Comparison of ENCODE assay signal across 17 mouse cellular contexts in the genomic region with DNA sequence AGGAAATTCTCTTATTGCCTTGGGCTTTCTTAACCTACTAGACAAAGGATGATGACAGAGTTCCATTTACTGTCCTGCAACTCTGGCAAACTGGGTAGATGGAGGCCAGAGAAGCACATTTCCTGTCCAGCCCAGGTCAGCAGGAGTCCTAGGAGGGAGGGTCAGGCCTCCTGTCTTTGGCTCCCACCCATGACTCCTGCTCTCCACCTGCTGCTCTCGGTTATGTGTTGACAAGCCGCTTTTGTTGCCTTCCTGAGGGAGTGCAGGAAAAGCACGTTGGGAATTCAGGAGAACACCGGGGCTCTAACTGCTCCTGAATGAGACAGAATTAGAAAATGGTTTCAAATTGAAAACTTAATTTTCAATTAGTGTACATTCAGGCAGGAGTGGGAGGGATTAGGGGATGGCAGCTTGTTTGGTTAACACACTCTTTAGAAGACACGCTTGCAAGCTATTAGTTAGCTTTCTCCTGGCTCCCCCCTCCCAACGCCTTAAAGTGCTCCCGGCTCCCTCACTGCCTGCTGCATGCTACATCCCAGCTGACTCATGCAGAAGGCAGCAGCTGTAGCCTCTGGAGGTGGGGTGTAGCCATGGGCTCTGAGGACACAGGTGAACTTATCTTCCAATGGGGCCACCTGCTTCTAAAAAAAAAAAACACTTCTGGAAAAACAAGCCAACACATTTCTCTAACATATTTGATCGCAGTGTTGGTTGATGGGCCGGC. TPM values are rescaled to one million over a fixed set of nuclear protein-coding genes. Genes with fewer than 3 reads are reported as not detected.
DNase-seq lines count a peak whose midpoint lies in the region; ATAC-seq lines count a peak whose summit lies in the region.
"Had no signal": no experiment of that assay in that cellular context is flagged by ENCODE, and none has a peak within 500 bp of the region (broad histone marks: within the 10 kb centered on the region; RNA-seq: fewer than 3 reads in every experiment).

No protein-coding gene starts in this region.

- H3K36me3 ChIP-seq in embryonic facial prominence, embryonic 14.5 days (ENCODE audit: control insufficient read depth, insufficient read depth, low read length): no peaks in the 10 kb centered on the region
- H3K36me3 ChIP-seq in embryonic facial prominence, embryonic 10.5 days (replicated peaks): no peaks in the 10 kb centered on the region
- no peaks in the 10 kb centered on the region for H3K36me3 ChIP-seq in heart, embryonic 14.5 days (ENCODE audit: control insufficient read depth, insufficient read depth, low read length)
- H3K36me3 ChIP-seq: embryonic facial prominence, embryonic 12.5 days; intestine, embryonic 15.5 days; kidney, embryonic 15.5 days; limb, embryonic 12.5 days; liver, embryonic 13.5 days had no signal

- no peaks in the 10 kb centered on the region for H3K9me3 ChIP-seq in embryonic facial prominence, embryonic 14.5 days (ENCODE audit: control insufficient read depth, low read length)
- no peaks in the 10 kb centered on the region for H3K9me3 ChIP-seq in embryonic facial prominence, embryonic 10.5 days
- no peaks in the 10 kb centered on the region for H3K9me3 ChIP-seq in heart, embryonic 14.5 days (ENCODE audit: control insufficient read depth, low read length)
- H3K9me3 ChIP-seq: embryonic facial prominence, embryonic 12.5 days; intestine, embryonic 15.5 days; kidney, embryonic 15.5 days; limb, embryonic 12.5 days; liver, embryonic 13.5 days had no signal

- no peaks in the 10 kb centered on the region for H3K27me3 ChIP-seq in embryonic facial prominence, embryonic 14.5 days (replicated peaks; ENCODE audit: control insufficient read depth, insufficient read depth, low read length)
- H3K27me3 ChIP-seq in embryonic facial prominence, embryonic 10.5 days (replicated peaks; ENCODE audit: low read depth, poor library complexity, severe bottlenecking): peaks cover 6% of the 10 kb centered on the region; the same call in 1 of the 2 replicates
- no peaks in the 10 kb centered on the region for H3K27me3 ChIP-seq in heart, embryonic 14.5 days (ENCODE audit: control insufficient read depth, insufficient read depth, low read length)
- H3K27me3 ChIP-seq: embryonic facial prominence, embryonic 12.5 days; intestine, embryonic 15.5 days; kidney, embryonic 15.5 days; limb, embryonic 12.5 days; liver, embryonic 13.5 days had no signal

- no peak overlapping the region for H3K4me3 ChIP-seq in embryonic facial prominence, embryonic 14.5 days (ENCODE audit: low read depth, low read length)
- H3K4me3 ChIP-seq in embryonic facial prominence, embryonic 10.5 days: no peak overlapping the region
- H3K4me3 ChIP-seq in heart, embryonic 14.5 days (ENCODE audit: control insufficient read depth in 1 of 2, insufficient read depth in 1 of 2, low read depth in 1 of 2, low read length in 2 of 2): no peak overlapping the region
- H3K4me3 ChIP-seq: embryonic facial prominence, embryonic 12.5 days; heart, adult 2 months; intestine, embryonic 15.5 days; kidney, embryonic 15.5 days; limb, embryonic 12.5 days; liver, embryonic 13.5 days had no signal

- WGBS in embryonic facial prominence, embryonic 14.5 days: 50% methylated on average over 9 of the region's 9 CpGs
- 57% methylated on average over 9 of the region's 9 CpGs for WGBS in embryonic facial prominence, embryonic 10.5 days
- 39% methylated on average over 9 of the region's 9 CpGs for WGBS in heart, embryonic 14.5 days

- H3K9ac ChIP-seq in embryonic facial prominence, embryonic 14.5 days (ENCODE audit: low read depth, low read length): no peak overlapping the region
- H3K9ac ChIP-seq in heart, embryonic 14.5 days (ENCODE audit: low read length): no peak overlapping the region
- H3K9ac ChIP-seq: embryonic facial prominence, embryonic 12.5 days; intestine, embryonic 15.5 days; kidney, embryonic 15.5 days; limb, embryonic 12.5 days; liver, embryonic 13.5 days had no signal

- no peak overlapping the region for H3K4me2 ChIP-seq in embryonic facial prominence, embryonic 14.5 days (ENCODE audit: low read depth, low read length)
- peak overlapping the region; percentile 3; the same call in 1 of the 2 replicates for H3K4me2 ChIP-seq in heart, embryonic 14.5 days (ENCODE audit: low read length)
- H3K4me2 ChIP-seq: embryonic facial prominence, embryonic 12.5 days; intestine, embryonic 15.5 days; kidney, embryonic 15.5 days; limb, embryonic 12.5 days; liver, embryonic 13.5 days had no signal

- no peak for DNase-seq in embryonic facial prominence, embryonic 14.5 days (ENCODE audit: low spot score)
- no peak for DNase-seq in embryonic facial prominence, embryonic 10.5 days (ENCODE audit: low spot score)
- no peak for DNase-seq in heart, adult 8-10 months (ENCODE audit: low spot score)
- peak; percentile 65 to 81 for DNase-seq in cerebellum, postnatal 10 days
- DNase-seq in frontal cortex, postnatal 10 days (ENCODE audit: low spot score in 2 of 2): no peak
- DNase-seq: heart, adult 2 months; heart, postnatal 36 days; liver, embryonic 13.5 days; thymus, postnatal 4 days had no signal

- ATAC-seq in embryonic facial prominence, embryonic 14.5 days (ENCODE audit: low read depth): peak; percentile 63; the same call in 1 of the 2 replicates
- no peak for ATAC-seq in heart, embryonic 14.5 days (ENCODE audit: insufficient number of reproducible peaks, insufficient read depth, low FRiP score, low read depth)
- peak; percentile 52 for ATAC-seq in cerebellum, adult (ENCODE audit: insufficient number of reproducible peaks, low FRiP score, low TSS enrichment)
- no peak for ATAC-seq in activated CD4-positive, CD25-positive, alpha-beta regulatory T cell, adult 4 months
- ATAC-seq: intestine, embryonic 15.5 days; midbrain, embryonic 16.5 days had no signal

- no peaks in the 10 kb centered on the region for H3K4me1 ChIP-seq in embryonic facial prominence, embryonic 14.5 days (ENCODE audit: control insufficient read depth, insufficient read depth, low read length)
- peaks cover 3% of the 10 kb centered on the region; the same call in 1 of the 2 replicates for H3K4me1 ChIP-seq in embryonic facial prominence, embryonic 10.5 days
- no peaks in the 10 kb centered on the region for H3K4me1 ChIP-seq in heart, embryonic 14.5 days (ENCODE audit: control insufficient read depth in 2 of 2, insufficient read depth in 2 of 2, low read length in 2 of 2)
- H3K4me1 ChIP-seq: embryonic facial prominence, embryonic 12.5 days; intestine, embryonic 15.5 days; kidney, embryonic 15.5 days; liver, embryonic 13.5 days had no signal

- no peak overlapping the region for H3K27ac ChIP-seq in embryonic facial prominence, embryonic 14.5 days (replicated peaks; ENCODE audit: low read depth, low read length)
- no peak overlapping the region for H3K27ac ChIP-seq in embryonic facial prominence, embryonic 10.5 days (replicated peaks)
- H3K27ac ChIP-seq in heart, embryonic 14.5 days (replicated peaks in 1 of 2; ENCODE audit: control insufficient read depth in 1 of 2, insufficient read depth in 1 of 2, low read depth in 2 of 2, low read length in 2 of 2): no peak overlapping the region
- H3K27ac ChIP-seq: embryonic facial prominence, embryonic 12.5 days; heart, adult 2 months; intestine, embryonic 15.5 days; kidney, embryonic 15.5 days; limb, embryonic 12.5 days; liver, embryonic 13.5 days had no signal

RNA-seq across cellular contexts. Expression of a gene that starts 40.5 kb away (rescaled TPM):
- 139 and 150 TPM in 2 replicates for polyA plus RNA-seq in embryonic facial prominence, embryonic 14.5 days (2014; fragmentation: Nextera tagmentation; extraction: Ambion mirVana)
- polyA plus RNA-seq in embryonic facial prominence, embryonic 10.5 days (2016; fragmentation: Nextera tagmentation; extraction: Ambion mirVana): 224 and 230 TPM in 2 replicates
- 84.1 and 90.7 TPM in 2 replicates for polyA plus RNA-seq in heart, embryonic 14.5 days (2014; fragmentation: Nextera tagmentation; extraction: Ambion mirVana)
- total RNA-seq in heart, adult 8-10 months (2022): 10 to 100 TPM; 26.9 to 29.9 (median 28.6) TPM
- 100 to 1,000 TPM; 104 to 109 TPM for polyA plus RNA-seq in activated CD4-positive, CD25-positive, alpha-beta regulatory T cell, adult 4 months (2017; shearing (Covaris generic))

Comparison
In these comparisons a context has a peak if more than half of its experiments do, and no peak if none do; other contexts are left out.
1. ATAC-seq: peak in embryonic facial prominence, embryonic 14.5 days (single experiment) and cerebellum, adult (single experiment); none in heart, embryonic 14.5 days (single experiment) and activated CD4-positive, CD25-positive, alpha-beta regulatory T cell, adult 4 months (single experiment).
2. DNase-seq: peak in cerebellum, postnatal 10 days (2 of 2); none in embryonic facial prominence, embryonic 14.5 days (single experiment), embryonic facial prominence, embryonic 10.5 days (single experiment), heart, adult 8-10 months (single experiment) and frontal cortex, postnatal 10 days (0 of 2).